Mouse (Mus musculus) forebrain, embryonic 11.5 days (tissue): Measurements from ENCODE around the gene Knl1. TPM values are rescaled to one million over a fixed set of nuclear protein-coding genes. Genes with fewer than 3 reads are reported as not detected.

Experiments
- ATAC-seq: fragments of 200-750 bp; cut with Nextera tagmentation; replicated peaks from 2 replicates; pipeline ENCODE4 v1.8.0; 2017; ENCODE audit warnings: moderate TSS enrichment; ENCODE audit not compliant: low FRiP score
- DNase-seq: peaks from one replicate; pipeline ENCODE4 v3.0.0-alpha.2; 2017; ENCODE audit warnings: low spot score
- H3K27ac ChIP-seq: fragments of 300-500 bp; sonication (generic); 2 replicates; pipeline ENCODE4 v1.5.1; 2014; ENCODE audit warnings: low read depth, low read length
- H3K27me3 ChIP-seq: fragments of 300-500 bp; sonication (generic); 2 replicates; pipeline ENCODE4 v1.6.1; 2014; ENCODE audit warnings: mild to moderate bottlenecking, low read length, mixed read lengths; ENCODE audit not compliant: control insufficient read depth, insufficient read depth
- H3K36me3 ChIP-seq: fragments of 300-500 bp; sonication (generic); 2 replicates; pipeline ENCODE4 v1.6.1; 2014; ENCODE audit warnings: mild to moderate bottlenecking, low read length, moderate library complexity, mixed read lengths; ENCODE audit not compliant: control insufficient read depth, insufficient read depth
- H3K4me1 ChIP-seq: fragments of 300-500 bp; sonication (generic); replicated peaks from 2 replicates; pipeline ENCODE4 v1.6.1; 2014; ENCODE audit warnings: low read length, mixed read lengths; ENCODE audit not compliant: control insufficient read depth, insufficient read depth
- H3K4me2 ChIP-seq: fragments of 300-500 bp; sonication (generic); 2 replicates; pipeline ENCODE4 v1.6.1; 2014; ENCODE audit warnings: low read depth, mild to moderate bottlenecking, low read length, moderate library complexity, mixed read lengths; ENCODE audit not compliant: severe bottlenecking
- H3K4me3 ChIP-seq: fragments of 300-500 bp; sonication (generic); 2 replicates; pipeline ENCODE4 v1.5.1; 2014; ENCODE audit warnings: low read depth, low read length
- H3K9ac ChIP-seq: fragments of 300-500 bp; sonication (generic); 2 replicates; pipeline ENCODE4 v1.6.1; 2014; ENCODE audit warnings: low read length
- H3K9me3 ChIP-seq: fragments of 300-500 bp; sonication (generic); 2 replicates; pipeline ENCODE4 v1.6.1; 2016; ENCODE audit warnings: low read length, mixed read lengths; ENCODE audit not compliant: control insufficient read depth
- WGBS: fragments of 180-500 bp; shearing (Covaris S2); extraction: QIAGEN DNeasy Blood & Tissue Kit; methylation state at CpG from one replicate; pipeline ENCODE4 v1.1.7; 2014; 5-methylcytosine and 5-hydroxymethylcytosine counted together
- polyA plus RNA-seq: library from polyadenylated mRNA; unstranded; fragments of >200 nt; fragmentation: Nextera tagmentation; extraction: Ambion mirVana; gene quantifications from 2 replicates; pipeline ENCODE4 v1.2.1, GENCODE M21; 2014

Knl1 gene
- polyA plus RNA-seq, 1 experiment from 2014 or later: 69.4 TPM

GRCm38 (mm10) chr2:119113121-119113925 is 66.4 kb downstream of the Knl1 start:
- 18% methylated on average over 20 of the region's 20 CpGs for WGBS
- H3K4me2 ChIP-seq: peak overlapping the region; percentile 82
- DNase-seq: no peak

GRCm38 (mm10) chr2:119136346-119136898 is 89.5 kb downstream of the Knl1 start:
- peaks cover 12% of the 10 kb centered on the region; the same call in 1 of the 2 replicates for H3K36me3 ChIP-seq
- 80% methylated on average over 5 of the region's 5 CpGs for WGBS

More at GRCm38 (mm10) chr2:119113121-119113925, 66.4 kb downstream of the Knl1 start:
- Histone ChIP-seq H3K27ac (peak overlapping the region; percentile 58; the same call in 1 of the 2 replicates), H3K36me3 (no peaks in the 10 kb centered on the region; the same call in 1 of the 2 replicates), H3K4me1 (peaks cover 4% of the 10 kb centered on the region; the same call in 1 of the 2 replicates), H3K9ac (peak overlapping the region; percentile 78), H3K4me3 (peak overlapping the region; percentile 73), H3K27me3 (no peaks in the 10 kb centered on the region), H3K9me3 (no peaks in the 10 kb centered on the region)
- ATAC-seq: no peak; the same call in none of the 2 replicates

GRCm38 (mm10) chr2:119145199-119145598 is 98.3 kb downstream of the Knl1 start:
- H3K36me3 ChIP-seq: peaks cover 11% of the 10 kb centered on the region
- no peaks in the 10 kb centered on the region for H3K4me1 ChIP-seq
- ATAC-seq: no peak
- no peak overlapping the region for H3K27ac ChIP-seq
- WGBS: 79% methylated on average over 2 of the region's 2 CpGs
- DNase-seq: no peak
- no peak overlapping the region for H3K4me2 ChIP-seq
- peaks cover 3% of the 10 kb centered on the region for H3K9me3 ChIP-seq
- no peaks in the 10 kb centered on the region for H3K27me3 ChIP-seq
- no peak overlapping the region for H3K4me3 ChIP-seq
- H3K9ac ChIP-seq: no peak overlapping the region

More at GRCm38 (mm10) chr2:119136346-119136898, 89.5 kb downstream of the Knl1 start:
- Histone ChIP-seq H3K27ac (no peak overlapping the region), H3K9me3 (no peaks in the 10 kb centered on the region), H3K4me2 (no peak overlapping the region), H3K9ac (no peak overlapping the region), H3K4me3 (no peak overlapping the region), H3K27me3 (no peaks in the 10 kb centered on the region), H3K4me1 (no peaks in the 10 kb centered on the region)
- ATAC-seq: no peak
- DNase-seq: no peak

- Histone ChIP-seq H3K9me3 (peaks cover 3% of the 10 kb centered on the region), H3K4me1 (no peaks in the 10 kb centered on the region), H3K4me3 (no peak overlapping the region), H3K36me3 (peaks cover 11% of the 10 kb centered on the region), H3K27ac (no peak overlapping the region), H3K27me3 (no peaks in the 10 kb centered on the region), H3K9ac (no peak overlapping the region), H3K4me2 (no peak overlapping the region)
- DNase-seq (no peak), ATAC-seq (no peak)
- 84% methylated on average over 6 of the region's 6 CpGs for WGBS
Measured at GRCm38 (mm10) chr2:119146435-119146834, 99.5 kb downstream of the Knl1 start.

- Histone ChIP-seq H3K4me3 (no peak overlapping the region), H3K9ac (no peak overlapping the region), H3K9me3 (peaks cover 3% of the 10 kb centered on the region), H3K36me3 (peaks cover 9% of the 10 kb centered on the region), H3K4me2 (no peak overlapping the region), H3K4me1 (no peaks in the 10 kb centered on the region), H3K27ac (no peak overlapping the region), H3K27me3 (no peaks in the 10 kb centered on the region)
- 82% methylated on average over 22 of the region's 22 CpGs for WGBS
- DNase-seq: no peak
- no peak for ATAC-seq
Measured at GRCm38 (mm10) chr2:119147160-119147678, 100.3 kb downstream of the Knl1 start.

GRCm38 (mm10) chr2:119147775-119148174 is 100.9 kb downstream of the Knl1 start:
- Histone ChIP-seq H3K36me3 (peaks cover 9% of the 10 kb centered on the region), H3K9me3 (peaks cover 3% of the 10 kb centered on the region), H3K4me3 (no peak overlapping the region), H3K4me1 (no peaks in the 10 kb centered on the region), H3K27me3 (no peaks in the 10 kb centered on the region), H3K27ac (no peak overlapping the region), H3K9ac (no peak overlapping the region), H3K4me2 (no peak overlapping the region)
- 97% methylated on average over 8 of the region's 8 CpGs for WGBS
- ATAC-seq (no peak), DNase-seq (no peak)

- no peaks in the 10 kb centered on the region for H3K9me3 ChIP-seq
- no peaks in the 10 kb centered on the region for H3K27me3 ChIP-seq
- 94% methylated on average over 6 of the region's 6 CpGs for WGBS
- no peak for ATAC-seq
- H3K27ac ChIP-seq: no peak overlapping the region
- no peak overlapping the region for H3K4me2 ChIP-seq
- peaks cover 10% of the 10 kb centered on the region; the same call in 1 of the 2 replicates for H3K4me1 ChIP-seq
- H3K4me3 ChIP-seq: no peak overlapping the region
- DNase-seq: no peak
- no peak overlapping the region for H3K9ac ChIP-seq
- no peaks in the 10 kb centered on the region; the same call in 1 of the 2 replicates for H3K36me3 ChIP-seq
Measured at GRCm38 (mm10) chr2:119152255-119152654, 105.3 kb downstream of the Knl1 start.

GRCm38 (mm10) chr2:119154683-119155082 is 107.8 kb downstream of the Knl1 start:
- ATAC-seq (no peak), DNase-seq (no peak)
- H3K27ac ChIP-seq: no peak overlapping the region
- peaks cover 13% of the 10 kb centered on the region; the same call in 1 of the 2 replicates for H3K4me1 ChIP-seq
- H3K4me2 ChIP-seq: no peak overlapping the region
- no peak overlapping the region for H3K4me3 ChIP-seq
- no peaks in the 10 kb centered on the region for H3K9me3 ChIP-seq
- H3K27me3 ChIP-seq: no peaks in the 10 kb centered on the region
- H3K9ac ChIP-seq: no peak overlapping the region
- no peaks in the 10 kb centered on the region; the same call in 1 of the 2 replicates for H3K36me3 ChIP-seq
- 82% methylated on average over 2 of the region's 2 CpGs for WGBS
